Mouse (Mus musculus): Measurements from ENCODE around the gene Jtb.
A peak's percentile ranks its signal among the peaks of the same experiment; 100 is the strongest.

Gene Jtb

GRCm38 (mm10) chr3:90231507-90232333 is at the start of gene Jtb:
TSS of gene Jtb (plus strand) at chr3:90231597.
- peak; percentile 94 for DNase-seq

- DNase-seq: no peak
Measured at GRCm38 (mm10) chr3:90183581-90183980, 47.8 kb upstream of the Jtb start.

- no peak for DNase-seq
Measured at GRCm38 (mm10) chr3:90190859-90191510, 40.4 kb upstream of the Jtb start.

- no peak for DNase-seq
Measured at GRCm38 (mm10) chr3:90194759-90195158, 36.6 kb upstream of the Jtb start.

GRCm38 (mm10) chr3:90195644-90196043 is 35.8 kb upstream of the Jtb start:
- no peak for DNase-seq

GRCm38 (mm10) chr3:90197548-90197947 is 33.8 kb upstream of the Jtb start:
- no peak for DNase-seq

- no peak for DNase-seq
Measured at GRCm38 (mm10) chr3:90202884-90203283, 28.5 kb upstream of the Jtb start.

GRCm38 (mm10) chr3:90203619-90204018 is 27.8 kb upstream of the Jtb start:
- no peak for DNase-seq

- no peak for DNase-seq
Measured at GRCm38 (mm10) chr3:90204582-90204981, 26.8 kb upstream of the Jtb start.

- no peak for DNase-seq
Measured at GRCm38 (mm10) chr3:90208662-90209061, 22.7 kb upstream of the Jtb start.

- DNase-seq: no peak
Measured at GRCm38 (mm10) chr3:90209908-90210566, 21.4 kb upstream of the Jtb start.

GRCm38 (mm10) chr3:90211475-90212398 is 19.7 kb upstream of the Jtb start:
- DNase-seq: no peak

GRCm38 (mm10) chr3:90212723-90213122 is 18.7 kb upstream of the Jtb start:
- no peak for DNase-seq

- peak; percentile 91 for DNase-seq
Measured at GRCm38 (mm10) chr3:90213377-90213866, 18.0 kb upstream of the Jtb start, which contains the start of the genes Rps27 and Rab13. TSS of gene Rps27 (minus strand) at chr3:90213651. TSS of gene Rab13 (plus strand) at chr3:90213695.

GRCm38 (mm10) chr3:90213956-90214684 is 17.3 kb upstream of the Jtb start:
- DNase-seq: peak; percentile 48

- DNase-seq: no peak
Measured at GRCm38 (mm10) chr3:90215825-90216380, 15.5 kb upstream of the Jtb start.

GRCm38 (mm10) chr3:90220088-90220487 is 11.3 kb upstream of the Jtb start:
- DNase-seq: peak; percentile 57

GRCm38 (mm10) chr3:90220531-90220951 is 10.9 kb upstream of the Jtb start:
- peak; percentile 56 for DNase-seq

- no peak for DNase-seq
Measured at GRCm38 (mm10) chr3:90221123-90221522, 10.3 kb upstream of the Jtb start.

GRCm38 (mm10) chr3:90222455-90222854 is 8.9 kb upstream of the Jtb start:
- DNase-seq: no peak

GRCm38 (mm10) chr3:90222941-90223340 is 8.5 kb upstream of the Jtb start:
- no peak for DNase-seq

Measured in cerebellum, adult 9-11 months (tissue).